Mouse (Mus musculus) left cerebral cortex, adult 11 months (tissue): ENCODE data around the gene Osbpl2.

Source experiments
- DNase-seq: peaks from one replicate; pipeline ENCODE4 v3.0.0; 2022; ENCODE audit warnings: low spot score

Gene Osbpl2

GRCm38 (mm10) chr2:180201303-180201702 lies 82.2 kb downstream of the Osbpl2 start:
- no peak for DNase-seq

- DNase-seq = no peak
Measured at GRCm38 (mm10) chr2:180202263-180202662, 83.2 kb downstream of the Osbpl2 start.

- no peak for DNase-seq
Measured at GRCm38 (mm10) chr2:180202805-180203204, 83.7 kb downstream of the Osbpl2 start.

- DNase-seq = no peak
Measured at GRCm38 (mm10) chr2:180204501-180204900, 85.4 kb downstream of the Osbpl2 start.

GRCm38 (mm10) chr2:180205083-180205955 lies 86.2 kb downstream of the Osbpl2 start:
- no peak for DNase-seq

- DNase-seq = no peak
Measured at GRCm38 (mm10) chr2:180205956-180206280, 86.8 kb downstream of the Osbpl2 start.

GRCm38 (mm10) chr2:180207840-180208239 lies 88.7 kb downstream of the Osbpl2 start:
- no peak for DNase-seq

GRCm38 (mm10) chr2:180208976-180209375 lies 89.9 kb downstream of the Osbpl2 start:
- DNase-seq = no peak

- no peak for DNase-seq
Measured at GRCm38 (mm10) chr2:180212255-180212654, 93.1 kb downstream of the Osbpl2 start.
